Mouse (Mus musculus) neural tube, embryonic 13.5 days (tissue): ENCODE results near the gene Igf2bp1. TPM values are rescaled to one million over a fixed set of nuclear protein-coding genes. Genes with fewer than 3 reads are reported as not detected.

Source experiments
- ATAC-seq: fragments of 200-750 bp; cut with Nextera tagmentation; 2 replicates; pipeline ENCODE4 v1.8.0; 2017; ENCODE audit warnings: low read depth, mild to moderate bottlenecking, moderate TSS enrichment, moderate library complexity
- H3K27ac ChIP-seq: fragments of 300-500 bp; sonication (generic); replicated peaks from 2 replicates; pipeline ENCODE4 v1.5.1; 2015; ENCODE audit warnings: moderate library complexity, mild to moderate bottlenecking, inconsistent platforms
- H3K27me3 ChIP-seq: fragments of 300-500 bp; sonication (generic); 2 replicates; pipeline ENCODE4 v1.6.1; 2015; ENCODE audit warnings: mild to moderate bottlenecking, inconsistent platforms
- H3K36me3 ChIP-seq: fragments of 300-500 bp; sonication (generic); 2 replicates; pipeline ENCODE4 v1.6.1; 2015; ENCODE audit warnings: mild to moderate bottlenecking, inconsistent platforms
- H3K4me1 ChIP-seq: fragments of 300-500 bp; sonication (generic); replicated peaks from 2 replicates; pipeline ENCODE4 v1.6.1; 2015; ENCODE audit warnings: inconsistent platforms
- H3K4me2 ChIP-seq: fragments of 300-500 bp; sonication (generic); 2 replicates; pipeline ENCODE4 v1.6.1; 2015; ENCODE audit warnings: inconsistent platforms, mild to moderate bottlenecking, moderate library complexity
- H3K4me3 ChIP-seq: fragments of 300-500 bp; sonication (generic); 2 replicates; pipeline ENCODE4 v1.5.1; 2015; ENCODE audit warnings: mild to moderate bottlenecking, inconsistent platforms
- H3K9ac ChIP-seq: fragments of 300-500 bp; sonication (generic); 2 replicates; pipeline ENCODE4 v1.6.1; 2015; ENCODE audit warnings: moderate library complexity, mild to moderate bottlenecking, inconsistent platforms
- H3K9me3 ChIP-seq: fragments of 300-500 bp; sonication (generic); 2 replicates; pipeline ENCODE4 v1.6.1; 2016; ENCODE audit warnings: inconsistent platforms
- WGBS: fragments of 180-500 bp; shearing (Covaris S2); methylation state at CpG from one replicate; pipeline ENCODE4 v1.1.7; 2015; 5-methylcytosine and 5-hydroxymethylcytosine counted together
- polyA plus RNA-seq: library from polyadenylated mRNA; unstranded; fragments of >200 nt; fragmentation: Nextera tagmentation; extraction: Ambion mirVana; gene quantifications from 2 replicates; pipeline ENCODE4 v1.2.1, GENCODE M21; 2015

Gene Igf2bp1
- 16.7 and 21.2 TPM in 2 replicates for polyA plus RNA-seq

GRCm38 (mm10) chr11:96005403-96006271 lies at the start of gene Igf2bp1:
Gene Igf2bp1, minus strand, starts transcription at chr11:96005940.
- Histone ChIP-seq H3K9me3 (no peaks in the 10 kb centered on the region), H3K36me3 (no peaks in the 10 kb centered on the region), H3K4me1 (peaks cover 43% of the 10 kb centered on the region), H3K27me3 (no peaks in the 10 kb centered on the region), H3K4me2 (peak within 1 kb of the TSS; percentile 83), H3K9ac (peak within 1 kb of the TSS; percentile 89), H3K4me3 (peak within 1 kb of the TSS; percentile 82), H3K27ac (peak within 1 kb of the TSS; percentile 95)
- peak; percentile 48; the same call in 1 of the 2 replicates for ATAC-seq
- under 1% methylated on average over 69 of the region's 74 CpGs for WGBS

GRCm38 (mm10) chr11:96050854-96051253 lies 45.1 kb upstream of the Igf2bp1 start:
- peaks cover 96% of the 10 kb centered on the region for H3K36me3 ChIP-seq
- ATAC-seq, result no peak
- H3K27ac ChIP-seq, result no peak overlapping the region
- no peak overlapping the region for H3K4me2 ChIP-seq
- no peak overlapping the region for H3K9ac ChIP-seq
- 90% methylated on average over 3 of the region's 3 CpGs for WGBS
- no peak overlapping the region for H3K4me3 ChIP-seq
- no peaks in the 10 kb centered on the region for H3K9me3 ChIP-seq
- no peaks in the 10 kb centered on the region for H3K4me1 ChIP-seq
- no peaks in the 10 kb centered on the region for H3K27me3 ChIP-seq

- Histone ChIP-seq H3K27ac (no peak overlapping the region), H3K9me3 (no peaks in the 10 kb centered on the region), H3K27me3 (no peaks in the 10 kb centered on the region), H3K4me1 (no peaks in the 10 kb centered on the region), H3K4me3 (no peak overlapping the region), H3K4me2 (no peak overlapping the region), H3K9ac (no peak overlapping the region), H3K36me3 (peaks cover 95% of the 10 kb centered on the region)
- ATAC-seq, result no peak
- 76% methylated on average over 4 of the region's 4 CpGs for WGBS
Measured at GRCm38 (mm10) chr11:96049939-96050338, 44.2 kb upstream of the Igf2bp1 start.

- Histone ChIP-seq H3K9me3 (no peaks in the 10 kb centered on the region), H3K36me3 (peaks cover 94% of the 10 kb centered on the region), H3K4me3 (no peak overlapping the region)
Measured at GRCm38 (mm10) chr11:96047469-96048373, 42.0 kb upstream of the Igf2bp1 start.

GRCm38 (mm10) chr11:96046793-96047192 lies 41.1 kb upstream of the Igf2bp1 start:
- Histone ChIP-seq H3K36me3 (peaks cover 94% of the 10 kb centered on the region), H3K27ac (no peak overlapping the region), H3K4me2 (no peak overlapping the region), H3K9me3 (no peaks in the 10 kb centered on the region), H3K27me3 (no peaks in the 10 kb centered on the region), H3K9ac (no peak overlapping the region), H3K4me1 (no peaks in the 10 kb centered on the region), H3K4me3 (no peak overlapping the region)
- WGBS, result 83% methylated on average over 2 of the region's 2 CpGs
- ATAC-seq, result no peak

More at GRCm38 (mm10) chr11:96047469-96048373, 42.0 kb upstream of the Igf2bp1 start:
- Histone ChIP-seq H3K27ac (no peak overlapping the region), H3K27me3 (no peaks in the 10 kb centered on the region), H3K4me2 (no peak overlapping the region), H3K4me1 (no peaks in the 10 kb centered on the region), H3K9ac (no peak overlapping the region)
- WGBS, result 88% methylated on average over 4 of the region's 4 CpGs
- no peak for ATAC-seq

GRCm38 (mm10) chr11:96046028-96046427 lies 40.3 kb upstream of the Igf2bp1 start:
- 85% methylated on average over 8 of the region's 8 CpGs for WGBS
- Histone ChIP-seq H3K9me3 (no peaks in the 10 kb centered on the region), H3K9ac (no peak overlapping the region), H3K27me3 (no peaks in the 10 kb centered on the region), H3K27ac (no peak overlapping the region), H3K36me3 (peaks cover 93% of the 10 kb centered on the region), H3K4me1 (no peaks in the 10 kb centered on the region), H3K4me2 (no peak overlapping the region), H3K4me3 (no peak overlapping the region)
- no peak for ATAC-seq

GRCm38 (mm10) chr11:96044803-96045567 lies 39.2 kb upstream of the Igf2bp1 start:
- H3K27me3 ChIP-seq, result no peaks in the 10 kb centered on the region
- 88% methylated on average over 11 of the region's 11 CpGs for WGBS
- no peaks in the 10 kb centered on the region for H3K9me3 ChIP-seq
- ATAC-seq, result no peak
- H3K27ac ChIP-seq, result no peak overlapping the region
- H3K4me1 ChIP-seq, result no peaks in the 10 kb centered on the region
- no peak overlapping the region for H3K4me2 ChIP-seq
- no peak overlapping the region for H3K9ac ChIP-seq
- H3K4me3 ChIP-seq, result no peak overlapping the region
- peaks cover 89% of the 10 kb centered on the region for H3K36me3 ChIP-seq

- Histone ChIP-seq H3K27me3 (no peaks in the 10 kb centered on the region), H3K9ac (no peak overlapping the region), H3K27ac (no peak overlapping the region), H3K4me2 (no peak overlapping the region), H3K4me3 (no peak overlapping the region), H3K36me3 (peaks cover 54% of the 10 kb centered on the region), H3K9me3 (no peaks in the 10 kb centered on the region), H3K4me1 (peaks cover 24% of the 10 kb centered on the region)
- ATAC-seq, result no peak
- WGBS, result 93% methylated on average over 1 of the region's 1 CpGs
Measured at GRCm38 (mm10) chr11:96038560-96038959, 32.8 kb upstream of the Igf2bp1 start.

- no peaks in the 10 kb centered on the region for H3K27me3 ChIP-seq
- no peak overlapping the region for H3K4me3 ChIP-seq
- peaks cover 24% of the 10 kb centered on the region for H3K4me1 ChIP-seq
- H3K9me3 ChIP-seq, result no peaks in the 10 kb centered on the region
- H3K36me3 ChIP-seq, result peaks cover 44% of the 10 kb centered on the region
- no peak overlapping the region for H3K27ac ChIP-seq
- 96% methylated on average over 5 of the region's 5 CpGs for WGBS
- no peak overlapping the region for H3K9ac ChIP-seq
- ATAC-seq, result no peak
- no peak overlapping the region for H3K4me2 ChIP-seq
Measured at GRCm38 (mm10) chr11:96037499-96037898, 31.8 kb upstream of the Igf2bp1 start.

GRCm38 (mm10) chr11:96035133-96035532 lies 29.4 kb upstream of the Igf2bp1 start:
- peak overlapping the region; percentile 88 for H3K9ac ChIP-seq

GRCm38 (mm10) chr11:96034596-96035052 lies 28.9 kb upstream of the Igf2bp1 start, which contains the start of gene Snf8:
Gene Snf8, plus strand, starts transcription at chr11:96034885.
- H3K9ac ChIP-seq, result peak within 1 kb of the TSS; percentile 88
- peaks cover 24% of the 10 kb centered on the region for H3K4me1 ChIP-seq
- H3K4me3 ChIP-seq, result peak within 1 kb of the TSS; percentile 81
- peak within 1 kb of the TSS; percentile 69 for H3K27ac ChIP-seq
- peaks cover 7% of the 10 kb centered on the region for H3K27me3 ChIP-seq
- peaks cover 22% of the 10 kb centered on the region for H3K36me3 ChIP-seq
- H3K4me2 ChIP-seq, result peak within 1 kb of the TSS; percentile 97
- WGBS, result under 1% methylated on average over 29 of the region's 29 CpGs
- peak; percentile 76 for ATAC-seq
- H3K9me3 ChIP-seq, result no peaks in the 10 kb centered on the region

More at GRCm38 (mm10) chr11:96035133-96035532, 29.4 kb upstream of the Igf2bp1 start:
- 12% methylated on average over 6 of the region's 6 CpGs for WGBS
- H3K27me3 ChIP-seq, result peaks cover 3% of the 10 kb centered on the region; the same call in 1 of the 2 replicates
- H3K4me2 ChIP-seq, result peak overlapping the region; percentile 97
- H3K4me1 ChIP-seq, result peaks cover 24% of the 10 kb centered on the region
- peaks cover 25% of the 10 kb centered on the region for H3K36me3 ChIP-seq
- H3K27ac ChIP-seq, result peak overlapping the region; percentile 69; the same call in 1 of the 2 replicates
- H3K9me3 ChIP-seq, result no peaks in the 10 kb centered on the region
- ATAC-seq, result peak; percentile 62; the same call in 1 of the 2 replicates
- H3K4me3 ChIP-seq, result peak overlapping the region; percentile 81
